Mouse (Mus musculus) left cerebral cortex, postnatal 10 days (tissue): ENCODE measurements around the gene Atp2b2. TPM values are rescaled to one million over a fixed set of nuclear protein-coding genes. Genes with fewer than 3 reads are reported as not detected.
A peak's percentile ranks its signal among the peaks of the same experiment; 100 is the strongest.
"Not testable (repeated sequence)": the region's sequence is repeated elsewhere in the genome, so short reads cannot be mapped to it uniquely, and the experiment has no call there.

Experiments used
- DNase-seq, 2 experiments: peaks; one replicate each; pipeline ENCODE4 v3.0.0; 2021 to 2022; ENCODE audit warnings: low spot score in 2 of 2, mixed read lengths in 1 of 2; ENCODE audit errors: extremely low spot score in 1 of 2
- intact Hi-C: fragments of 180-260 bp; cut with DNase I; formaldehyde crosslinking; loops from one replicate; pipeline ENCODE4 v1.15.1; 2025
- microRNA-seq: library from miRNA; unstranded; fragments of <30 nt; microRNA quantifications from one replicate; pipeline ENCODE4 v1.2.0, GENCODE M21; 2022
- total RNA-seq, 2 experiments: library from RNA; stranded (reverse); gene quantifications; 2 replicates each; pipeline ENCODE4 v1.2.3; 2021

Atp2b2 gene
- total RNA-seq, 2 experiments from 2014 or later, result 441 to 448 TPM

DNA sequence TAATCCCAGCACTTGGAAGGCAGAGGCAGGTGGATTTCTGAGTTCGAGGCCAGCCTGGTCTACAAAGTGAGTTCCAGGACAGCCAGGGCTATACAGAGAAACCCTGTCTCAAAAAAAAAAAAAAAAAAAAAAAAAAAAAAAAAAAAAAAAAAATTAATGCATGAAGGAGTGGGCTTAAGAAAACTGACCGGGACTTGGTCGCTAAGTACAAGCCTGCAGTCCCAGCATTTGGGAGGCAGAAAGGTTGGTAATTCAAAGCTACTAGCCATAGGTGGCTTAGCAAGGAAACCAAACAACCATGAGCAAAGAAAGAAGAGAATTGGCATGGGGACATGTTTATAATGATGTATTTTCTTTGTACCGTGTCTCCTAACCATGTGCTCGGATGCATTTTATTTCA lies 329.0 kb downstream of the Atp2b2 start:
- intact Hi-C loops, DNase-seq: not testable (repeated sequence)

DNA sequence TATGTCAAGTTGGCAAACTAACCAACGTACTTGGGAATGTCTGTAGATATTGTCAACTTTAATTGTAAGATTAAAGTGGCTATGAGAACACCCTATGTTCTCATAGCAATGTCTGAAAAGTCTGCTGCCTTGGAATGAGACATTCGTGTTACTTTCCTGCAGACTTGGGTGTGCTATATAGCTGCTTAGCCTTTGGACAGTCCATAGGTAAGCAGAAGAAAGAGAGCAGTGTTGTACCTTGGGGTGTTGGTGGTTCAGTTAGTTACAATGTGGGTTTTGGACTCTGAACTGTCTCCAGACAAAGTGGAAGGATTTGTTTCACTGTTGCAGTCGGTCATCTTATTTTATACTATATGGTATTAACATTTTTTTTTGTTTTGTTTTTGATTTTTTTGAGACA lies 329.7 kb downstream of the Atp2b2 start:
- intact Hi-C loops, result no loop called here

DNA sequence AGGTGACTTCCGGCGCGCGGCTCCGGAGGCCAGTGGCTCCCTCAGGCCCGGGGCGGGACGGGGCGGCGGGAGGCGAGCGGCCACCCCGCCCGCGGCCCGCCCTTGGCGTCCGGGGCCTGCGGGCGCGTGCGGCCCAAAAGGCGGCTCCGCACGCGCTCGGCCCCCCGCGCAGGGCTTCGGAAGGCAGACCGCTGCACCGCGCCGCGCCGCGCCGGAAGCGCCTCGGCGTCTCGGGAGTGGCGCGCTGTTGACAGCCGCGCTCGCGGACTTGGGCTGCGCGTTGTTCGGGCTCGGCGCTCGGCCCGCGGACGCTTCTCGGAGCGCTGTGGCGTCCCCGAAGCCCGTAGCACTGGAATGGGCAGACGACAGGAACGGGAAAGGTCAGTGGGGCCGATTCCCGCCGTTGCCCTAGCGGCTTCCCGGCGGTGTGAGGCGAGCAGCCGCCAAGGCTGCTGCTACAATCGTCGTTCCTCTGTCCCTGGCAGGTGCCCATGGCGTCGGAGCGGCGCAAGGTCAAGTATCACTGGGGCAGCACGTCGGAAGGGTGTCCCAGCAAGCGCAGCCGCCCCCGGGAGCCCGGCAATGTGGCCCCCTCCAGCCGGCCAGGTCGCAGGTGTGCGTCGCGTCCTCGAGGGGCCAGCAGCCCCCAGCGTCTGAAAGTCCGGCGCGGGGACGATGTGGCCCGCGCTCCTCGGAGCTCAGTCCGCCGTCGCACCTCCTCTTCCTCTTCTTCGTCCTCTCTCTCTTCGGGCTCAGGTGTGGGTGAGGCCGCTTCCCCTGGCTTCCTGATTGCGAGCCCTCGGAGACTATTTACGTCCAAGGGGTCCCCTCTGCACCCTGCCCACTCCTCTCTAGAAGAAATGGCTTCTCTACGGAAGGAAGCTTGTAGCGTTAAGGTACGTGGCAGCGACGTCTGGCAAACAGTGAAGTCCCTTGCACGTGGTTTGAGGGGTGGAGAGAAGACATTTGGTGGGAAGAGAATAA lies 344.9 kb downstream of the Atp2b2 start:
- peak in 1 of 2 experiments; percentile 61 for DNase-seq
- intact Hi-C loops, result loop anchor here (2.0 kb wide), 1 partner anchor 59 kb away; the partner anchor contains the start of gene Irak2

More for the DNA sequence above, 329.7 kb downstream of the Atp2b2 start:
- no peak for DNase-seq

DNA sequence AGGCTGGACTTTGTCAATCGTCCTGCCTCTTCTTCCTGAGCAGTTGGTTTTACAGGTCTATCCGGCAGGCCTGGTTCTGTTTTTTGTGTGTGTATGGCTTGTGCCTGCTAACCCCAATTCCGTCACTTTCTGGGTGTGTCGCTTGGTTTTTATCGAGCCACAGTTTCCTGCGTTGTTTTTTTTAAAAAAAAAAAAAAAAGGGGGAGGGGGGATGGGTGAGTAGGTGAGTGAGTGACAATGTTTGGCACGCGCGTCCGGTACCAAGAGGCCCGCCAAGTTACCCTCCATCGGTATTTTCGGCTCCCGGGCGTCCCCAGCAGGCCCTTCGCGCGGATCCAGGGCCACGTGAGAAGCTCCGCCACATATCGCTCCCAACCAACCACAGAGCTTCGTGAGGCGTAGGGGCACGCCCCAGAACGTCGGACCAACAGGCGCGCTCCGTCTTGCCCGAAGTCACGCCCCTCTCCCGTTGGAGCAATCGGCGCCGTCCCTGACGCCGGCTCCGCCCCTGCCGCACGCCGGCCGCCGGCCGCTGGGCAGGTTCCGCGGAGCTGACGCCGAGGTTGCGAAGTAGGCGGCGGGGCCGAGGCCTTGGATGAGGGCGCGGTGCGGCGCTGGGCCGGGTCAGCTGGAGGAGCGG lies 345.7 kb downstream of the Atp2b2 start, which contains the start of gene Tatdn2:
TSS of gene Tatdn2 (plus strand) at position 469 of the 640 bp plus-strand sequence.
- intact Hi-C loops, result loop anchor here (2.0 kb wide), 1 partner anchor 58 kb away; the partner anchor contains the start of gene Irak2
- peak; percentile 96 to 98 for DNase-seq

DNA sequence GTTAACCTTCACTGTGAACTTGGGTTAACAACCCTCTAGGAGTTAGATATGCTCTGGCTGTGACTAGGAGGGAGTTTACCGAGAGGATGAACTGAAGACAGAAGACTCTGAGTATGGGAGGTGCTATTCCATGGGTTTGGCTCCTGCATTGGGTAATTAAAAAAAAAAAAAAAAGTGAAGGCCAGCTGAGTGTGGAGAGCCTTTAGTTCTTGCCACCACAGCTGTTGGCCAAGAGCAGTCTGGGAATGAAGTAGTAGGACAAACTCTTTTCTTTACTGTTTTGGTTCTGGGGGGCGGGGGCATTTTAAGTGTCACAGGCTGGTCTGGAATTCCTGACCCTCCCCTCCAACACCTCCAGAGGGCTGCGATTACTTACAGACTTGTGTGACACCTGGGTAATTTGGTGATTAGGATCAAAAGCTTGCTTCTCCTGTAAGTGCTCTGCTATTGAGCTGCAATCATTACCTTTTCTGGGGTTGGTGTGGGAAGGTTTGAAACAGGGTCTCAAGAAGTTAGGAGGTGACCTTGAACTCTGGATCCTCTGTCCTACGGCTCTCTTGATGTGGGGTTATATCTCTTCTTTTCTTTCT lies 346.6 kb downstream of the Atp2b2 start:
- intact Hi-C loops, result loop anchor here (2.0 kb wide), 1 partner anchor 57 kb away; the partner anchor contains the start of gene Irak2
- DNase-seq, result no peak

DNA sequence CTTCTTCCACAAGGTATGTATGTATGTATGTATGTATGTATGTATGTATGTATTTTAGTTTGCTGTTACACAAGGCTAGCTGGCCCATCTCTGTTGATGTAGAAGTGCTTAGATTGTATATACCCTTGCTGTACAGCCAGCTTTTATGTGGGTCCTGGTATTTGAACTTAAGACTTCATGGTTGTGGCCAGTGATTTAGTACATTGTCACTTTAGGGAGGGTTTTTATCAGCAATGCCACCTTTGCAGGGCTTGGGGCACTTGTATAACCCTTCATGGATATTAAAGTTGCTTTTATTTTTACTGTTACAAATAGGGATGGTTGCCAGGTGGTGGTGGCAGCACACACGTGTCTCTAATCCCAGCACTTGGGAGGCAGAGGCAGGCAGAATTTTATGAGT lies 347.2 kb downstream of the Atp2b2 start:
- DNase-seq, result no peak
- intact Hi-C loops, result no loop called here

Small RNA genes lying within 50 kb of the gene (microRNA-seq; reads per million reads assigned to microRNA genes)
- gene Mir7042, result 3.2 reads per million, percentile 4 among the genes with 10 or more reads in this experiment

Other genes starting within 250 kb of the Atp2b2 start
- 100 to 1,000 TPM; 150 to 163 TPM for gene Slc6a11, start 88.6 kb upstream of the Atp2b2 start, total RNA-seq
- 100 to 1,000 TPM; 309 to 340 TPM for gene Slc6a1, start 240.0 kb upstream of the Atp2b2 start, total RNA-seq